Mouse (Mus musculus) T-helper 17 cell (primary cell): ENCODE measurements around the gene Foxj3.

ENCODE experiments used
- in situ Hi-C, 2 experiments: fragments of 300-600 bp; cut with MboI, MseI; formaldehyde crosslinking; loops; 1 replicate in 1 of 2; 2 replicates in 1 of 2; pipeline ENCODE4 v1.15.1; 2025; ENCODE audit warnings: high pct_unique_total_duplicates in 2 of 2

The Foxj3 gene

DNA sequence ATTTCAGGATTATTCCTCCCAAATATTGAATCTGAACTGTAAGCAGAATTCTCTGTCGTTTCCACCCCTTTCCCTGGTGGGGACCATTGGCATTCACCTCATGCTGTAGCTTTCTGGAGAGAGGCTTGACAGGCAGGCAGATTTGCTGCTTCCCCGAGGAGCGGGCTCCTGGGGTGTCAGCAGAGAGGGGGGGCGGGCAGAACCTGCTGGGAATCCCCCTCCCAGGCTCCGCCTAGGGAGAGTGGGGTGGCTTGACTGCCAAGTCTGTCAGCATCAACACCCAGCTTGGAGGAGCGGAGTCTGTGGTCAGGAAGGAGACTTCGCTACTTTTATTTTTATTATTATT lies 133.4 kb downstream of the Foxj3 start:
- in situ Hi-C loops, result no loop called here

DNA sequence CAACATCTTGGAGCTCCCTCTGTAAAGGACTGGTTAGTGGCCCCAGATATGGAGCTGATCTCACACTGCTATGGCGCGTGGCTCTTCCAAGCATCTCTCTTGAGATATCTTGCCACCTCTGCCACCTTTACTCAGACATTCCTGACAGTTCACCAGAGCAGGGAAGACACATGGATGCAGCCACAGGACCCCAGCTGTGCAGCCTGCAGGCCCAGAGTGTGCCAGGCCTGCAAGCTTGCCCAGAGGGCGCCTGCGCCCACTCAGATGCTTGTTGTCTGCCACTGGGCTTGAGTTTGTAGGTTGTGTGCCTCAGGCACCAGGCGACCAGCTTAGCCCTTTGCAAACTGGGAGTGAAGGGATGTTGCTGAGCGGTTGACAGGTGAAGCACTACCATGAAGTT lies 133.9 kb downstream of the Foxj3 start:
- in situ Hi-C loops, result no loop called here

DNA sequence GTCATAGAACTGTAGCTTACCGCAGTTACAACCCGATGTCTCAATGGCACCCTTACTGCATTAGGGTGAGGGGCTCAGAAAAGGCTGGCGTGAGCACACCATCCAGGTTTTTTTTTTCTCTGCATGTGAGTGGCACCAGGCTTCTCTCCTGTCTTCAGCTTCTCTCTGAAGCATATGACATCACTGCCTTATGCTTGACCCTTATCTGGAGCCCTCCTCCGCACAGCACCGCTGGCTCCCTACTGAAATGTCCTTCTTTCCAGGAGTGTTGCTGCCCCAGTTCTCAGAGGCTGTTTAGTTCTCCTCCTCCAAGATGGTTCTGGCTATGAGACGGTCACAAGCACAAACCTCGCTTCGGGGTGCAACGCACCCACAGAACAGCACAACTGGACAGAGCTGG lies 134.4 kb downstream of the Foxj3 start:
- in situ Hi-C loops, result no loop called here

DNA sequence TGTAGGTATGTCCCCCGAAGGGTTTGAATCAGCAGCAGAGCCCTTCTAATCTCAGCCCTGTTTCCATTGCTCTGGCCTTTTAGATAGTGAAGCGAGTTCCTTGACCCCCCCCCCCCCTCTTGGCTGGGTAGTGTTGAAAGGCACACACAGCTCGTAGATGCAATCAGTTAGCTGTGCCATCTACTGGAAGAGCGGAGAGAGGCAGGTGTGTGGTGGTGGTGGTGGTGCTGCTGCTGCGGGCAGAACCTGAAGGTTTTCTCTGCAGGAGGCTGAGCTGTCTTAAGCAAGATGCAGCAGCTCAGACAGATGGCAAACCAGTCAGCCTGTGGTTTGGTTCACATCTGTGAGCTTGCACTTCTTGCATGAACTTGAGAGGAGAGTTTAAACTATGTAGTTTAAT lies 135.9 kb downstream of the Foxj3 start:
- in situ Hi-C loops, result no loop called here
